In genomic region chr11:121219776-121220175, GRCm38 (mm10) we compare ENCODE assay signal across 27 mouse cellular contexts.
"Had no signal": no experiment of that assay in that cellular context is flagged by ENCODE, and none has a peak within 500 bp of the region (broad histone marks: within the 10 kb centered on the region; RNA-seq: fewer than 3 reads in every experiment).

No protein-coding gene starts in this region.

- H3K9ac ChIP-seq: embryonic facial prominence, embryonic 12.5 days; embryonic facial prominence, embryonic 15.5 days; forebrain, embryonic 12.5 days; forebrain, embryonic 13.5 days; forebrain, embryonic 15.5 days; forebrain, postnatal 0 days had no signal

- H3K4me1 ChIP-seq: embryonic facial prominence, embryonic 12.5 days; embryonic facial prominence, embryonic 15.5 days; forebrain, embryonic 10.5 days; forebrain, embryonic 12.5 days; forebrain, embryonic 13.5 days; forebrain, embryonic 15.5 days; heart, embryonic 10.5 days had no signal

- H3K4me2 ChIP-seq: embryonic facial prominence, embryonic 12.5 days; embryonic facial prominence, embryonic 15.5 days; forebrain, embryonic 12.5 days; forebrain, embryonic 13.5 days; forebrain, embryonic 15.5 days had no signal

- ATAC-seq: forebrain, embryonic 13.5 days; forebrain, embryonic 14.5 days; forebrain, embryonic 15.5 days; forebrain, embryonic 16.5 days; forebrain, postnatal 0 days had no signal

- DNase-seq: cerebellum, adult 2 months; cerebellum, adult 8-10 months; cerebellum, adult 9-10 months; cerebellum, adult 9-11 months; cerebellum, postnatal 10 days; cerebellum, postnatal 14 days; cerebellum, postnatal 25 days; cerebellum, postnatal 36 days; embryo, embryonic 11 days; forebrain, postnatal 0 days; gastrocnemius, adult 2 months; gastrocnemius, postnatal 10 days; gastrocnemius, postnatal 14 days; gastrocnemius, postnatal 25 days; gastrocnemius, postnatal 36 days; heart, adult 18-20 months; heart, adult 2 months had no signal

- H3K27me3 ChIP-seq: embryonic facial prominence, embryonic 12.5 days; embryonic facial prominence, embryonic 15.5 days; forebrain, embryonic 12.5 days; forebrain, embryonic 13.5 days; forebrain, embryonic 15.5 days had no signal

- H3K9me3 ChIP-seq: embryonic facial prominence, embryonic 12.5 days; embryonic facial prominence, embryonic 15.5 days; forebrain, embryonic 10.5 days; forebrain, embryonic 12.5 days; forebrain, embryonic 13.5 days; forebrain, embryonic 15.5 days; heart, embryonic 10.5 days had no signal

- H3K4me3 ChIP-seq: embryonic facial prominence, embryonic 12.5 days; embryonic facial prominence, embryonic 15.5 days; erythroblast, embryonic 14.5 days; forebrain, embryonic 10.5 days; forebrain, embryonic 12.5 days; forebrain, embryonic 13.5 days; forebrain, embryonic 15.5 days; gastrocnemius, adult 2 months; heart, adult 2 months; heart, embryonic 10.5 days had no signal

- H3K27ac ChIP-seq: embryonic facial prominence, embryonic 12.5 days; embryonic facial prominence, embryonic 15.5 days; forebrain, embryonic 10.5 days; forebrain, embryonic 12.5 days; forebrain, embryonic 13.5 days; forebrain, embryonic 15.5 days; gastrocnemius, adult 2 months; heart, adult 2 months; heart, embryonic 10.5 days had no signal
